Mouse (Mus musculus) forebrain, embryonic 10.5 days (tissue): ENCODE results near the gene Ssbp2. TPM values are rescaled to one million over a fixed set of nuclear protein-coding genes. Genes with fewer than 3 reads are reported as not detected.
A peak's percentile ranks its signal among the peaks of the same experiment; 100 is the strongest.

Experiments used
- DNase-seq: peaks from one replicate; pipeline ENCODE4 v3.0.0-alpha.2; 2017; ENCODE audit warnings: low spot score; ENCODE audit errors: extremely low spot score
- H3K27ac ChIP-seq: fragments of 300-500 bp; sonication (generic); 2 replicates; pipeline ENCODE4 v1.5.1; 2016; ENCODE audit warnings: mild to moderate bottlenecking
- H3K27me3 ChIP-seq: fragments of 300-500 bp; sonication (generic); 2 replicates; pipeline ENCODE4 v1.6.1; 2016; ENCODE audit warnings: mild to moderate bottlenecking; ENCODE audit not compliant: poor library complexity, severe bottlenecking
- H3K36me3 ChIP-seq: fragments of 300-500 bp; sonication (generic); replicated peaks from 2 replicates; pipeline ENCODE4 v1.6.1; 2016; ENCODE audit warnings: mild to moderate bottlenecking, moderate library complexity
- H3K4me1 ChIP-seq: fragments of 300-500 bp; sonication (generic); 2 replicates; pipeline ENCODE4 v1.6.1; 2016
- H3K4me3 ChIP-seq: fragments of 300-500 bp; sonication (generic); 2 replicates; pipeline ENCODE4 v1.5.1; 2016; ENCODE audit warnings: mild to moderate bottlenecking, moderate library complexity
- H3K9me3 ChIP-seq: fragments of 300-500 bp; sonication (generic); 2 replicates; pipeline ENCODE4 v1.6.1; 2016; ENCODE audit warnings: mild to moderate bottlenecking, moderate library complexity
- WGBS: fragments of 180-500 bp; shearing (Covaris S2); methylation state at CpG from one replicate; pipeline ENCODE4 v1.1.7; 2016; 5-methylcytosine and 5-hydroxymethylcytosine counted together
- polyA plus RNA-seq: library from polyadenylated mRNA; unstranded; fragments of >200 nt; fragmentation: Nextera tagmentation; extraction: Ambion mirVana; gene quantifications from 2 replicates; pipeline ENCODE4 v1.2.1, GENCODE M21; 2016

The Ssbp2 gene
- 140 and 149 TPM in 2 replicates for polyA plus RNA-seq

DNA sequence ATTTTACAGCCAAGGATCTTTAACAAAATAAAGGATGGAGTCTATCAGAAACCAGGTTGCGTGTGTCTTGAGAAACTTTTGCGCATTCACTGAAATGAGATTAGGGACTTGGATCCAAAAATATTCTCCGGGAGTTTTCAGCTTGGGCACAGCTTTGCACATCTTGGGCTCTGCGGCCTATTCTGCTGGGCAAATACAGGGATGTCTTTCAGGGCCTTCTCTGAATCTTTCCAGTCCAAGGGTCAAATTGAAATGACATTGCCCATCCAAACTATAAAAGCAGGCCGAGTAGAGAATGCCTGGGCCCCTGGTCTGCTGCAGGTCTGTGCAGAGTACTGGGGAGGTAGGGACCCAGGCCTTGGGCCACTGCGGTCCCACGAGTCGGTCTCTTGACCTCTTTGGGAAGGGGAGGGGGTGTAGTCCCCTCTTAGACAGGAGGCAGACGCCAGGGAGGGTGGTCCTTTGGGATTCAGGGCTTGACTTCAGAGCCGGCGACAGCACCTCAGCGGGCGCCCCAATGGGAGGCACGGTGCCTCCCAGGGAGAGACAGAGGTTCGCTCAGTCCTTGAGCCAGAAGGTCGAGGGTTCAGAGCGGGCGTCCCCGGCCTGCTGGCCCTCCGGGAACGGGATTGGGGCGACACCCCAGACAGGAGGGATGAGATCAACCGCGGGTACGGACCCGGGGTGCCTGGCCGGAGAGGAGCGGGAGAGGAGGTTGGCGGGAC lies at the start of gene Ssbp2:
TSS of gene Ssbp2 (plus strand) at position 388 of the 725 bp plus-strand sequence.
- DNase-seq, result no peak
- no peaks in the 10 kb centered on the region for H3K36me3 ChIP-seq
- WGBS, result 5% methylated on average over 29 of the region's 29 CpGs
- H3K27ac ChIP-seq, result peak within 1 kb of the TSS; percentile 98
- peaks cover 45% of the 10 kb centered on the region for H3K4me1 ChIP-seq
- H3K4me3 ChIP-seq, result peak within 1 kb of the TSS; percentile 96
- H3K9me3 ChIP-seq, result no peaks in the 10 kb centered on the region
- no peaks in the 10 kb centered on the region for H3K27me3 ChIP-seq

DNA sequence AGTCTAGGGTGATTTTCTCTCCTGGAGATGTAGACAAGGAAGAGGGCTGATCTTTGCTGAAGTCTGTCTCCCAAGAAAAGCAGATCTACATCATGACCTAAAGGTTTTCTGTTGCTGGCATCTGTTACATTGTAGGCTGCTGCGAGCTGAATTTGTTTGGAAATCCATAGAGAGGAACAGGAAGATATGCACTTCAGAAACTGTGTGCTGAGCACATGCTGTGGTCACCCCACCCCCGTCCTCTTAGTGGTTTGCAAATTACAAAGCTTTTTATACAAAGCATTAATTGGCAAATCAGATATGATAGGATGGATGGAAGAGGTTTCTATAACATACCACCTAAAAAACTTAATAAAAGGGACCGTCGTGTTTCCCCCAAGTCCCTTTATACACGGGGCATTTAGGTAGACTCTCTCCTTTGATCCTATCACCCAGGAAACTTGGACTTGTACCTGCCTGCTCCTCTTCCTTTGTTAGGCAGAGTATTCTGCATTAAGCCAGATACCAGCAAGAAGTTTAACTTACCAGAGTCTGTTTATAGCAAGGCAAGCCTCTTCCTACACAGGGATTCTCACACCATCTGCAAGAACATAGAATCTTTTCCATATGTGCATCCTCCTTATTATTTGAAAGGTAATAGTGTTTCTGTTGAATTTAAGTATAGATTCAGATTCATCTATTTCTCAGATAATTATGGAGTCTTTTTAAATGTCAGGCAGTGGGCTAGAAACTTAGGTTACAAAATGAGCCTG lies 46.2 kb upstream of the Ssbp2 start:
- no peak overlapping the region for H3K4me3 ChIP-seq
- DNase-seq, result no peak
- no peak overlapping the region for H3K27ac ChIP-seq
- H3K36me3 ChIP-seq, result no peaks in the 10 kb centered on the region
- no peaks in the 10 kb centered on the region for H3K27me3 ChIP-seq
- H3K4me1 ChIP-seq, result no peaks in the 10 kb centered on the region
- H3K9me3 ChIP-seq, result no peaks in the 10 kb centered on the region
- 85% methylated on average over 5 of the region's 5 CpGs for WGBS

DNA sequence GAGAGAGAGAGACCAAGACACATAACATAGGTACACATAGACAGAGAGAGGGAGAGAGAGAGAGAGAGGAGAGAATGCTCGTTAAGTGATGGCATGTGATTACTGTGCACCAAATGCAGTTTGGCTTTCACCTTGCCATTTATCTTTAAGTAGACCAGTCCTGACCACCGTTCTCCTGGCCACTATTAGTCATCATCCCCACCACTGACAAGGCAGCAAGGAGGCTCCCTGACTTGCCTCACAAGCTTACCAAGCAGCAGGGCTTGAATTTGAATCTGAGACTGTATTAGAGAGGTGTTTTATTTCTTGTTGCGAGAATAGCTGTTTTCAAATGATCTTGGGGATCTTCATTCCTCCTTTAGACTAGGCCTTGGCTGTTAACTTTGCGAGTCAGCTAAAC lies 44.2 kb upstream of the Ssbp2 start:
- no peak overlapping the region for H3K4me3 ChIP-seq
- no peak for DNase-seq
- H3K27me3 ChIP-seq, result no peaks in the 10 kb centered on the region
- no peaks in the 10 kb centered on the region for H3K36me3 ChIP-seq
- H3K9me3 ChIP-seq, result no peaks in the 10 kb centered on the region
- H3K27ac ChIP-seq, result no peak overlapping the region
- peaks cover 3% of the 10 kb centered on the region for H3K4me1 ChIP-seq
- WGBS, result 78% methylated on average over 4 of the region's 4 CpGs

DNA sequence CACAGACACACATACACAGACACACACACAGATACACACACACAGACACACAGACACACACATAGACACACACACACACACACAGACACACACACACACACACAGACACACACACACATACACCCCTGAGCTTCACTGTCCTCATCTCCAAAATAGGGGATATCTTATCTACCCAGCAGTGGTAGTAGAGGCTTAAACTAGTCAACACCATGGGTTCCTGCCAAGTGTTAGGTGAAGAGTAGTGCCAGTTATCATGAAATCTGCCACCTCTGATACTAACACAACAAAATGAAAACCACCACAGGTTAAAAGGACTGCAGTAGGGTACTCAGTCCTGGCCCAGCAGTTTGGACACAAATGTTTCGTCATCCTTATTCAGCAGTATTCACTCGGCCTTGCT lies 43.4 kb upstream of the Ssbp2 start:
- DNase-seq, result no peak
- H3K9me3 ChIP-seq, result no peaks in the 10 kb centered on the region
- no peak overlapping the region for H3K27ac ChIP-seq
- 82% methylated on average over 2 of the region's 2 CpGs for WGBS
- H3K4me3 ChIP-seq, result no peak overlapping the region
- H3K36me3 ChIP-seq, result no peaks in the 10 kb centered on the region
- no peaks in the 10 kb centered on the region for H3K27me3 ChIP-seq
- H3K4me1 ChIP-seq, result peaks cover 11% of the 10 kb centered on the region

DNA sequence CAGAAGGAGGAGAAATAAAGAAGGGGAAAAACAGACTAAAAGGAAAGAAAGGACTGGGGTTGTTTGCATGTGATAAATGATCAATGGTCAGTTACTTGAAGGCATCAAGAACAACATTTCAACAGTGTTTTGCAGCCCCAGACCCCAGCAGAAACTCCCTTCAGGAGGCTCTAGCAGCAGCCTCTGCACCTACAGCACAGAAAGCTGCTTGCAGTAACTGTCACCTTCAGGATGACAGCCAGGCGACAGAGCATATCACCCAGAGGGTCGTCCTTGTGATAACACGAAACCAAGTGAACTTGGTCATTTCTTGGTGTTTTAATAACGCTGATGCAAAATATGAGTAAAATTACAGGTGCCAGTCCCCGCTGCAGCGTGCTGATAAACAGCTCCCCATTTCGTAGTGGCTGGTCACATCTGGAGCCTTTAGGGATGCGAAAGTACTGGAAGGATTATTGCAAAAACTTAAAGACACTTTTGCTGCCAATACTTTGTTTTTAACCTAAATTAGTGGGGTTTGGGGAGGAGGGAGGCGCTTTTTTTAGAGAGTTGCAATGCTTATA lies 38.6 kb upstream of the Ssbp2 start:
- no peak for DNase-seq
- Histone ChIP-seq H3K27me3 (no peaks in the 10 kb centered on the region), H3K9me3 (no peaks in the 10 kb centered on the region), H3K36me3 (no peaks in the 10 kb centered on the region), H3K27ac (no peak overlapping the region), H3K4me1 (peaks cover 24% of the 10 kb centered on the region), H3K4me3 (no peak overlapping the region)
- 50% methylated on average over 9 of the region's 9 CpGs for WGBS

DNA sequence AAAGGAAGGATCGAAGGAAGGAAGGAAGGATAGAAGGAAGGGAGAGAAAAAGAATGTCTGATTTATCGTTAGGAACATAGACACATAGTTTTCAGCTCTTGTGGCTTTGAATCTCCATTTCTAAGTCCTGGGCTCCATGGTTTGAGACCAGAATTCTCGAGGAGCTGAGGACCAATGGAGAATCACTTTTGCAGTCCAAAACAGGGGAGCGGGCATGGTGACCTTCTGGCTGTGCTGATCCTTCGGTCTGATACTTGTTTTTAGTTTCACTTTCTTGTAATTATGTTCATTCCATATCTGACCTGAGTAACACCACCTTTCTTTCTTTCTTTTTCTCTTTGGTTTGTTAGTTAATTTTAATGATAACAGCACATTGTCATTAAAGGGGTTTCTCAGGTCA lies 29.2 kb upstream of the Ssbp2 start:
- Histone ChIP-seq H3K9me3 (no peaks in the 10 kb centered on the region), H3K36me3 (no peaks in the 10 kb centered on the region), H3K27me3 (no peaks in the 10 kb centered on the region), H3K27ac (no peak overlapping the region), H3K4me3 (no peak overlapping the region), H3K4me1 (peaks cover 25% of the 10 kb centered on the region)
- no peak for DNase-seq
- 76% methylated on average over 5 of the region's 5 CpGs for WGBS

DNA sequence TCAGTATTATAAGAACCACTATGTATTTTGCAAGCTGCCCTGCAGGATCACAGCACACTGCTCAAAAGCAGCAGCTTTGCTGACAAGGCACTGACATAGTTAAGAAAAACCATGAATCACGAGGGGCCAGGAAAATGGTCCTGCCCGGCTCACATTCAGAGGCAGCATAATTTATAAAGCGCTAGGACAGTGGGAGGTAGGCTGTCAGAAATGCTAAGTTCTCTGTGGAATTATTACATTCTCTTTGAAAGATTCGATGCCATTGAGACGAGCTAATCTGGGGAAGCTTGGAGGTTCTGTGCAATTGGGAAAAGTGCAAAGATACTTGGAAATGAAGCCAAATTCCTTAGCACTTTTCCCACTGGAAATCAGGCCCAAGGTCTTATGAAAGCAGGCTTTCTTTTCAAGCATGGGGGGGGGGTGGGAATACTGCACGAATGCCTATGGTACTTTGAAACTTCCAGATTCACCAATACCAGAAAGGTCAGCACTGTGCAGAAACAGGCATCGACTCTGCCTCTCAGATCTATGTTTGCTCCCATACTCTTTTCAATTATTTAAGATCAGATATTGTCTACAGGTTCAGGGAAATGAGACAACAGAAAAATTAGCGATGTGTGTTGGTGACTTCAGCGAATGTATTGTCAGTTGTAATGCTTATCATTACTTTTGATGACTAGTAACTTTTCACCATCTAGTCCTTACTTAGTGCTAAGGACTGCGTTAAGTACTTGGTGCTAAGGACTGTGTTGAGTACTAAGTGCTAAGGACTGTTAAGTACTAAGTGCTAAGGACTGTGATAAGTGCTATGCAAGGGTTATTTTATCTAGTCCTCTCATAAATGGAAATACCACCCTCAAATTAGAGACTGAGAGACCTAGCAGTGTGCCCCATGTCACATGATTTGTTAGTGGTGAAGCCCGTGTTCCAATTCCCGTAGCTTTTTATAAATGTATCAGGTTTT lies 28.4 kb upstream of the Ssbp2 start:
- Histone ChIP-seq H3K27me3 (no peaks in the 10 kb centered on the region), H3K36me3 (no peaks in the 10 kb centered on the region), H3K27ac (0 out of 2 replicates have a peak overlapping the region, but pooled peaks have one; percentile 15), H3K4me3 (no peak overlapping the region), H3K4me1 (peaks cover 20% of the 10 kb centered on the region), H3K9me3 (no peaks in the 10 kb centered on the region)
- whole genome bisulfite sequencing, result 70% methylated on average over 12 of the region's 12 CpGs
- no peak for DNase-seq

DNA sequence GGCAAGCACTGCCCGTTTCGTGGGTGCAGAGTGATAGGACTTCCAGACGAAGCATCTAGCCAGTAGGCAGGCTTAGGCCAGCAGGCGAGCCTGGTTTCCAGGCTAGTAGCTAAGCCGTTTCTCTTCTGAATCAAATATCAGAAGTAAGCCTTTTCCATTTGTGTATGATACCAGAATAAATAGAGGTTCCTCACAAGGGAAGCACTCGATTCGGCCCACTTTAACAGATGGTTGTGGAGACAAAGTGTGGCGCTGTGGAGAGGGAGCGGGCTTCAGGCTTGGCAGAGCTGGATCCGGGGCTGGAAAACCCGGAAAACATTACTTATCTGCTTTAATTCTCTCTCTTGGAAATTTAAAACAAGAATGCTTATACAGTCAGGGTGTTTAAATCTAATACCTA lies 27.1 kb upstream of the Ssbp2 start:
- H3K9me3 ChIP-seq, result no peaks in the 10 kb centered on the region
- no peaks in the 10 kb centered on the region for H3K27me3 ChIP-seq
- DNase-seq, result no peak
- H3K36me3 ChIP-seq, result no peaks in the 10 kb centered on the region
- peaks cover 19% of the 10 kb centered on the region for H3K4me1 ChIP-seq
- no peak overlapping the region for H3K27ac ChIP-seq
- 93% methylated on average over 11 of the region's 11 CpGs for WGBS
- H3K4me3 ChIP-seq, result no peak overlapping the region

DNA sequence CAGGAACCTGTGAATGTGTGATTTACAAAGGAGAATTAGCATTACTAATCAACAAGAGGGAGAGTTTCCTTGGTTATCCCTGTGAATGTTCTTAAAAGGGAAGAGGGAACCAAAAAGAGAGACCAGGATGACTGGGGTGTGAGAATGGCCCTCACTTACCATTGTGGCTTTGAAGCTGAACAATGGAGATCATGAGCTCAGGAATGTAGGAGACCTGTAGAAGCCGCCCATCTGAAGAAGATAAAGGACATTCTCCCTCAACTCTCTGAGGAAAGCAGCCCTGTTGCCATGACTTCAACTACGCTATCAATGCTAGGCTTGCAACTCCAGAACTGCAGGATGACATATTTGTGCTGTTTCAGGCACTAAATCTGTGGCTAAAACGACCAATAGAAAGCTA lies 22.2 kb upstream of the Ssbp2 start:
- DNase-seq, result no peak
- no peak overlapping the region for H3K4me3 ChIP-seq
- H3K9me3 ChIP-seq, result no peaks in the 10 kb centered on the region
- no peaks in the 10 kb centered on the region for H3K36me3 ChIP-seq
- H3K4me1 ChIP-seq, result 0 out of 2 replicates have a peak, but pooled peaks cover 3% of the 10 kb centered on the region
- no peak overlapping the region for H3K27ac ChIP-seq
- H3K27me3 ChIP-seq, result no peaks in the 10 kb centered on the region
- WGBS, result 63% methylated on average over 3 of the region's 3 CpGs

DNA sequence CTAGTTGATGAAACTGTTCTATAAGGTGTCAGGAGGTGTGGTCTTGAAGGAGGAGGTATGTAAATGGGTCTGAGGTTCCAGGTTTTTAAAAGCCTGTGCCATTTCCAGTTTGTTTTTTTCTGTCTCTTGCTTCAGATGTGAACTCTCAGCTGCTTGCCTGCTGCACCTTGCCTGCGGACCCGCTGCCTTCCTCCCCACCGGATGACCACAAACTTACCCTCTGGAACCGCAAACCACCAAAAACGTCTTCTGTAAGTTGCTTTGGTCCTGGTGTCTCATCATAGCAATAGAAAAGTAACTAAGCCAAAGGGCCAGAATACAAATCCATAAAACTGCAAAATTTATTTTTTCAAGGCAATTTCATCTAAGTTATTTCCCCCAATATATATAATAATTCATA lies 18.6 kb upstream of the Ssbp2 start:
- no peaks in the 10 kb centered on the region for H3K9me3 ChIP-seq
- peaks cover 16% of the 10 kb centered on the region for H3K4me1 ChIP-seq
- no peak for DNase-seq
- H3K36me3 ChIP-seq, result no peaks in the 10 kb centered on the region
- no peak overlapping the region for H3K27ac ChIP-seq
- no peaks in the 10 kb centered on the region for H3K27me3 ChIP-seq
- WGBS, result 97% methylated on average over 5 of the region's 5 CpGs
- no peak overlapping the region for H3K4me3 ChIP-seq

DNA sequence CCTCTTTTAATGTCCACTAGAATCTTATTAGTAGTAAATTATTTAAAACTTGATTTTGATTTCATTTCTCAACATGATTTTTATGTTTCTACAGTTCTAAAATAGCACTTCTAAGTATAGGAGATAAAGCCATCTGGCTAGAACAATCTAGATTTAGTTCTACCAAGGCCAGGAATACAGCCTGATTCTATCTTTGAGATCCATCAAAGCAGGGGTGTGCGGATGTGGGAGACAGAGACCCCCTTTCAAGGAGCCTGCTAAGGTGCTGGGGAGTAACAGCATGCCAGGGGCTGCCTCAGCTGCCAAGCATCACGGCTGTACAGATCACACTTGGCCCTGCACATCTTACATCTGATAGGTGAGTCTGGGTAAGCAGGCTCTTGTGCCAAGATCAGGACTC lies 13.4 kb upstream of the Ssbp2 start:
- H3K9me3 ChIP-seq, result no peaks in the 10 kb centered on the region
- 85% methylated on average over 2 of the region's 2 CpGs for WGBS
- H3K27me3 ChIP-seq, result no peaks in the 10 kb centered on the region
- no peak overlapping the region for H3K27ac ChIP-seq
- no peaks in the 10 kb centered on the region for H3K36me3 ChIP-seq
- DNase-seq, result no peak
- H3K4me1 ChIP-seq, result peaks cover 27% of the 10 kb centered on the region
- no peak overlapping the region for H3K4me3 ChIP-seq

DNA sequence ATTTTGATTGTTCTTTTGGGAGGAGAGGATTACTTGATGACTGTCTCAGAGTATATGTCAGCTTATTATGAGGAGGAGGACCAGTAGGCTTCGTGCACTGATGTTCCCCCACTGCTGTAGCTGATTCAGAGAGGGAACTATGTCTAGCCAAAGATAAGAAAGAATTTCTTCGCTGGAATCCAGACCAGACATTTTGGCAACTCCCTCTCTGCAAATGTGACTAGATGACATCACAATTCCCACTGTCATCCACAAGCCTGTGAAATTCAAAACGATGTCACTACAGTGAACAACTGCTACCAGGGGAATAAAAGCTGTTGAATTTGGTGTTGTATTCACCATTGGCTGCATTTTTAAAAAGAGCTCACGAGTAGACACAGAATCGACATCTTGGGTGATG lies 11.1 kb upstream of the Ssbp2 start:
- Histone ChIP-seq H3K36me3 (no peaks in the 10 kb centered on the region), H3K4me3 (no peak overlapping the region), H3K27me3 (no peaks in the 10 kb centered on the region), H3K9me3 (no peaks in the 10 kb centered on the region), H3K4me1 (peaks cover 20% of the 10 kb centered on the region), H3K27ac (no peak overlapping the region)
- 85% methylated on average over 5 of the region's 5 CpGs for WGBS
- DNase-seq, result no peak
